Mouse (Mus musculus) mouse embryonic stem cell (cell line): ENCODE measurements around the gene Tff1.

Experiments used
- in situ Hi-C, 2 experiments: fragments of 300-500 bp; cut with MboI; formaldehyde crosslinking; loops; 1 replicate in 1 of 2; 3 replicates in 1 of 2; pipeline ENCODE4 v1.14.3; 2019 to 2020; ENCODE audit warnings: low sequenced_read_pairs in 2 of 2, low pct_unique_long_range_greater_than_20kb in 1 of 2, mixed read lengths in 1 of 2; ENCODE audit not compliant: unreplicated experiment in 1 of 2

The Tff1 gene

DNA sequence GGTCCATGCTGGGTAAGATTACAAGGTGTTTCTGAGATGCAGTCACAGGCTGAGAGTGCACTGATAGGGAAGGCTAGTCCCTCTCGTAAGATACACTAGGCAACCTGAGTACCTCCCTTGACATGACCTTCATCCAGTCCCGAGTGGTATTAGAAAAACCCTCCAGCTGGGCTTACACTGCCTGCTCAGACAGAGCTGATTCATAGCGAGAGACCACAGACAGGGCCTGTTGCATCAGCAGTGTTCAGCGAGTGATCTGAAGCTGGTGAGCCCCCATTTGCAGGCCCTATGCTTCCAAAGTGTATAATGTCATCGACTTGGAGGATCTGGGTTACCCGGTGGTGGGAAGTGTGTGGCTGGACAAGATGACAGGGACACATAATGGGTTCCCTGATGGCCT lies at the start of gene Tff1:
Gene Tff1, minus strand, starts transcription at position 151 of the 400 bp plus-strand sequence.
- in situ Hi-C loops: no loop called here

DNA sequence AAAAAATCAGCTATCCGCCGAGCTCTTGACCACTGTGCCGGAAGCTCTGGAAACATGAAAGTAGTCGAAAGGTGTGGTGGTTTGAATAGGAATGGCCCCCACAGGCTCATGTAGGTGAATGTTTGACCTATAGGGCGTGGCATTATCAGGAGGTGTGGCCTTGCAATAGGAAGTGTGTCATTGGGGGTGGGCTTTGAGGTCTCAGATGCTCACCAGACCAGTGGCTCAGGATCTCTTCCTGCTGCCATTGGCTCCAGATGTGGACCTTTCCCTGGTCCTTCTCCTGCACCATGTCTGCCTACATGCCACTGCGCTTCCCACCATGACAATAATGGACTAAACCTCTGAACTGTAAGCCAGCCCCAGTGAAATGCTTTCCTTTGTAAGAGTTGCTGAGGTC lies 46.8 kb upstream of the Tff1 start:
- in situ Hi-C loops: no loop called here

DNA sequence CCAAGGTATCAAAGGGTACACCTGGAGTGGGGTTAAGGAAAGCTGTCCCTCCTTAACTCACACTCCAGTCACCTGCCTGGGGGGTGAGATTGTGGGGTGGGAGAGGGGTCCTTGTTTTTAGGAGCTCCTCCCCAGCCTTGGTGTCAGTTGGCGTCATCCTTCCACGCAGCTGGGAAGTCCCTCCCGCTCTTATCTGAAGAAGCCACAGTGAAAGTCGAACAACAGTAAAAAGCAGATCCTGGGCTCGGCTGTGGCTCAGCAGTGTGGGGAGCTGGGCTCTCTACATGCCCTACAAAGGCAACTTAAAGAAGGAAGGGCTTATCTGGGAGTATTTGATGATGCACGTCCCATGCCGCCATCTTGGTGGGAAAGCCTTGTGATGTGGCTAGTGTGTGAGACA lies 45.2 kb upstream of the Tff1 start:
- in situ Hi-C loops: no loop called here

DNA sequence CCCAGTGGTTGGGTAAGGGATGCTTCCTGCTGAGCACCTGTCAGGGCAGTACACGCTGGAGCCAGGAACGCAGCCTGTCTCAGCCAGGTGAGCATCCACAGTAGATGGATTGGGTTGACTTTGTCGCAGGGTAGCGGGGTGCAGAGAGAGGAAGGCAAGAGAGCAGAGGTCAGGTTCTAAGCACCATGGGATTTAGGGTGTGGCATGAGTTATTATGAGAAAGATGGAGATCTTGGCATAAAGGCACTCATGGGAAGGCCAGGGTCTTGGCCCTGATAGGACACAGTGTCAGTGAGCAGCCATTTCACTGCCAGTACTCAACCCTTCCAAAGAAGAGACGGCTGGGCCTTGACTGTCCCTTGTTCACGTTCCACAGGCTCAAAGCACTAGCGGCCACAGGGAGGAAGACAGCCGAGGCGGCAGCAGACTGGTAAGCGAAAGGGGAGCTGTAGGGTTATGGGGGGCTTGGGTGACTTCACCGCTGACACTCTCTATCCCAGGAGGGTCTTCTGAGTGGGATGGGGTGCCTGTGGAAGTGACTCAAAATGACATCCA lies 44.4 kb upstream of the Tff1 start:
- in situ Hi-C loops: no loop called here

DNA sequence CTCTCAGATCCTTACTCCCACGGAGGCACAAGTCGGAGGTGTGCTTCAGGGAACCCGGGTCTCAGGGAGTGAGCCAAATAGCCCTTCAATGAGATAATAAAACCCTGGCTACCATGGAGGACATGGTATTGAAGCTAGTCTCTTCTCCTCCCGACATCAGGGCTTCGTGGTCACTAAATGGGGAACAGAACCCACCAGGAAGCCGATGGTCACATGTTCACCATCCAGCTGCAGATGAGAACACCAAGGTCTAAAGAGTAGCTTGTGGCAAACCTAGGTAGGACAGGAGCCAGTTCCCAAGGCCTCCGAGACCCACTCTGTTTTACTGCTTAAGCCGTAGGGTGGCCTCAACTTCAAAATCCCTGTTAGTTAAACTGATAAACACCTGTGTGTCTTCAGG lies 43.6 kb upstream of the Tff1 start:
- in situ Hi-C loops: no loop called here

DNA sequence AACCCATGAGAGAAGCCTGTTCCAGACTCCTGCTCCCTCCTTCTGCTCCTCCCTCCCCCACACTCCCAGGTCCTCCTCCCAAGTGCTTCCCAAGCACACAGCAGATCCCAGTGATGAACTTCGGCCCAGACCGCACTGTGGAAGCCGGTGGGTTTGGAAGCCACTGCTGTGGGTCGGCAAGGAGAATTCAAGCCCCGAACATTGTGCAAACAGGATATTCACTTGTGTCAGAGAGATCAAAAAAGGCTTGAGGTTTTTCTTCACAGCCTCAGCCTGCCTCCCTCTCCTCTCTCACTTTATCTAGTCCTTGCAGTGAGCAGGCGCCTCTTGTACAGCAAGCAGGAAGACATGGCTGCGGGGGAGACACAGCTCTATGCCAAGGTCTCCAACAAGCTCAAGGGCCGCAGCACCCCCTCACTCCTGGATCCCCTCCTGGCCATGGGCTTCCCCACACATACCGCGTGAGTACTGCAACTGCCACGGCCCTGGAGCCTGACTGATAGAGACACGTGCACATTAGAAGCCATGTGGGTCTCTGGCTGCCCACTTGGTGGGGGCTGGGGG lies 42.8 kb upstream of the Tff1 start, which contains the start of gene Ubash3a:
Gene Ubash3a, plus strand, starts transcription at position 103 of the 564 bp plus-strand sequence.
- in situ Hi-C loops: no loop called here

DNA sequence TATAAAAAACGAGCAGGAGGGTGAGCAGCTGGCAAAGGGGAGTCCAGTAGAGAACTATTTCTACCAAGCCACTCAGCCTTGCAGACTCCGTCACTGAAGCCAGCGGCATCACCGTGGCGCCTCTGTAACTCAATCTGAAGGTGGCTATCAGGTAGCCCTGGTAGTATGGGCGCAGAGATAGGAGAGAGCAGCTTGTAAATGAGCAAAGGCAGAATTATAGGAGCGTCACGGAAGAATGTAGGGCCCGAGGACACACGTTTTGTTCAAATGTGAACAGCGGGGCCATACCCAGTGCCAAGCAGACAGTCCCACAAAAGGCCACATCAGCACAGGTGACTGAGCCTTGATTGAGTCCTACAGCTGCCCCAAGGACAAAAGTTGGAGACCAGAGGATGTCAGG lies 33.8 kb upstream of the Tff1 start, which contains the start of gene Tmprss3:
Gene Tmprss3, minus strand, starts transcription at position 101 of the 400 bp plus-strand sequence.
- in situ Hi-C loops: no loop called here

DNA sequence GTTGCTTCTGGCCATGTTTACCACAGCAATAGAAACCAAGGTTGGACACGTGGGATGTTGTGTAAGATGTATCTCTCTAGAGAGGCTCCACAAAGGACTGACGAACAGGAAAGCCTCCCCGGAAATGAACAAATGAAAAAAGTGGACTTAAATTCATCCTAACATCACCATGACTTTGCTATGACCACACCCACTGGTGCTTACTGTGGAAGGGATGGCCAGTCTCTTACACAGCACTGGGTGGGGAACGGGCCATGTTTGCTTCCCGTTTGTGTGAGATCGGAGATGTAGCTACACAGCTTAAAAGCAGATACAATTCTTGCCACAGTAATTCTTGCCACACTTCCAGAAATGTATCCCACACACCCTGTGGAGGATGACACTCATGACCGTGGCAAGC lies 31.2 kb upstream of the Tff1 start:
- in situ Hi-C loops: no loop called here

DNA sequence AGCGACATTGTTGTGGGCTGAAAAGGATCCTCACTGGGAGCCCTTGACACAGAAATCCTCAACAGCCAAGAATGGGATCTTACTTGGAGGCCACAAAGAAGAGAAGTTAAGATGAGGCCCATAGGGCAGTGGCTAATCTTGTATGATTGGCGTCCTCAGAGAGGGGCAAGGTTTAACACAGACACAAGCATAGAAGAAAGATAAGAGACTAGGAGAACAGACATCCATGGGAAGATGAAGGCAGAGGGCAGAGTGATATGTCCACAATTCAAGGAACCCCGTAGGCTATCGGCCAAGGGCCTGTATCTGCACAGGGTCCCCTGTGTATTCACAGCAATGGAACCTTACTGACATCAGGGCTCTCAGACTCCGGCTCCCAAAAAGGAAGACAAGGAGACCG lies 30.1 kb upstream of the Tff1 start:
- in situ Hi-C loops: no loop called here

DNA sequence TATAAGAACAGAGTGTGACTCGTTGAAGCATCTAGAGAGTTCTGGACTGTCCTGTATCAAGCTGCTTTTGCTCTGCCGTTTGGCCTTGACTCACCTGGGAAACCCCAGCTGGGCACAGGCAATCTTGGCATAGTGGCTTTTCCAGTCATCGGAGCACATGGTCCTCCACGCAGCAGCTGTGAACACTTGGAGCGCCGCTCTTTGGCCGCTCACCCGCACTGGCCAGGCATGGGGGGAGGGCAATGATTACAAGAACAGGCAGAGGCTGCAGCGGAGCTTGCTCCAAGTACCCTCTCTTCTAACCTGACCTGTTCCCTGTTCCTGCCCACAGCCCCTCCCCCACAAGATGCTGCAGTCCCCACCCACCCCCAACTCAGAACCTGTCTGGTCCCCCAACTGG lies 28.3 kb upstream of the Tff1 start:
- in situ Hi-C loops: no loop called here

DNA sequence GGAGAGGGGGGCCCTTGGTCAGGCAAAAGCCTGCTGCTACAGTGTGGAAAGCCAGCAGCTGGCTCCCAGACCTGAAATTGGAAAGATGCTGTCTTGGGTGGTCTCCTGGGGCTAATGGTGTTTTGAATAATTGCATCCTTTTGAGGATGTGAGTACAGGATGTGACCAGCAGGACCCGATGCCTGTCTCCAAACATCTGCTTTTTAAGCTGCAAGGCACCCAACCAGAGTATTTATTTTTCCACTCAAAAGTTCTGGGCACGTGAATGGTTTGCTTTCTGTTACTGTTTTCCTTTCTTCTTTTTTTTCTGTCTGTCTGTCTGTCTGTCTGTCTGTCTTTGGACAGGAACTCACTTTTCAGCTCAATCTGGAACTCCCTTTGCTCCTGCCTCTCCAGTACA lies 27.6 kb upstream of the Tff1 start:
- in situ Hi-C loops: no loop called here

DNA sequence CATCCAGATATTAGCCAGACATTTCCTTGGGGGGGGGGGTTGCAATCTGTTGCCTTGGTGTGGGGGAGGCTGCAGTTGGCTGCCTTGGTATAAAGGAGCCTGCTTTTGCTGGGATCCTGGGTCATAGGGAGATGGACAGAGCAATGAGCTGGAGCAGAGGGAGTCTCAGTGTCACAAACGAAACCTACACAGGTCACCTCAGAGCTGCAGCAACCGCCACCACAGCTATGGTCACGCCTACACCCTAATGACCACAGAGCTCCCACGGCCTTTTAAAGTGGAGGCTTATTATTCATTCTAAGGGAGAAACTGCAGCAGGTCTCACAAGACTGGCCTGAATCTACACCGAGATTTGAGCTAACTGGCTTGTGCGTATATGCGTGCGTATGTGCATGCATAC lies 26.7 kb upstream of the Tff1 start:
- in situ Hi-C loops: no loop called here

DNA sequence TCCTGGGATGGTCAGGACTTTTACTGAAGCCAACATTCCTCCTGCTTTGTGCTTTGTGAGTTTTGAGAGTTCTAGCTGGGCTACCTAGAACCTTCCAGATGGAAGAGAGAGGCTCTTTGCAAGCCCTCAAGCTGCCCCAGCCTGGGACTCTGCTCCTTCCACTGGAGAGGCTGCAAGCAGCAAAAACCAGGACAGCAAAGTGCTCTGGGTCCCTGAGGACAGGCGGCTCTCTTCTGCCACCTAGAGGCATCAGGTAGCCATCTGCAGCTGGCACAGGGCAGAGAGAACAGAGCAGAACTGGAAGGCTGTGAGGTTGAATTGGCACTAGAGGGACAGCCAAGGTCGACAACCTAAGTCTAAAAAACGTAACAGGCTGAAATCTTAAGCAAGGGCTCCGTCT lies 22.3 kb upstream of the Tff1 start:
- in situ Hi-C loops: loop anchor here in 1 of 2 experiments (5.0 kb wide), 1 partner anchor 60 kb away; the partner anchor contains the start of gene Tff3

DNA sequence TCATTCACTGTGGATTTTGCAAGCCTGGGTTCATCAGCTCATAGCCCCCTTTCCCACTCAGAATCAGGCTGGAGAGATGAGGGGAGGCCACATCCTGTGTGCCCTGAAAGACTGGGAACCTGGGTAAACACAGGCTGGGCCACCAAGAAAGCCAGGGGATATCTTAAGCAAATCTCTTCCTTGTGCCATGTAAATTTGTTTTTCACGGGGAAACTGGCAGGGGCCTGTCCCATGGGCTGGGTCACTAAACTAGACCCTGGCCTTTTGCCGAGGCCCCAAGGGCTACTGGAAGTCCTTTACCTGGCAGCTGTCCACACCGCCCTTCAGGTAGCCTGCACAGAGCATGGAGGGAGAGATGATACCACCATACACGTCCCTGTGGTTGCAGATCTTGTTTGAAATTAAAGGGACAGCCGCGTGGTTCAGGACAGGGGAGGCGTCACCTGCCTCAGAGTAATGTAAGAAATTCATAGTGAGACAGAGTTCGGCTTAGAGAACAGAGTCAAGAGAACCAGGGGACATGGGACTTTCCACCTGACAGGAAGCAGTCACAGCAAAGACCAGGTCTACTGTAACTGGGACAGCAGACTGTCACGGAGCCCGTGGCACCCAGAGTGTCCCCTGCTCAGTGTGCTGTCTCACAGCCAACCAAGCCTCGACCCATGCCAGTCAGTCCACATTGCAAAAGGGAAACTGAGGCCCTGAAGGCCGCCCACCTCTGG lies 19.4 kb upstream of the Tff1 start:
- in situ Hi-C loops: no loop called here

DNA sequence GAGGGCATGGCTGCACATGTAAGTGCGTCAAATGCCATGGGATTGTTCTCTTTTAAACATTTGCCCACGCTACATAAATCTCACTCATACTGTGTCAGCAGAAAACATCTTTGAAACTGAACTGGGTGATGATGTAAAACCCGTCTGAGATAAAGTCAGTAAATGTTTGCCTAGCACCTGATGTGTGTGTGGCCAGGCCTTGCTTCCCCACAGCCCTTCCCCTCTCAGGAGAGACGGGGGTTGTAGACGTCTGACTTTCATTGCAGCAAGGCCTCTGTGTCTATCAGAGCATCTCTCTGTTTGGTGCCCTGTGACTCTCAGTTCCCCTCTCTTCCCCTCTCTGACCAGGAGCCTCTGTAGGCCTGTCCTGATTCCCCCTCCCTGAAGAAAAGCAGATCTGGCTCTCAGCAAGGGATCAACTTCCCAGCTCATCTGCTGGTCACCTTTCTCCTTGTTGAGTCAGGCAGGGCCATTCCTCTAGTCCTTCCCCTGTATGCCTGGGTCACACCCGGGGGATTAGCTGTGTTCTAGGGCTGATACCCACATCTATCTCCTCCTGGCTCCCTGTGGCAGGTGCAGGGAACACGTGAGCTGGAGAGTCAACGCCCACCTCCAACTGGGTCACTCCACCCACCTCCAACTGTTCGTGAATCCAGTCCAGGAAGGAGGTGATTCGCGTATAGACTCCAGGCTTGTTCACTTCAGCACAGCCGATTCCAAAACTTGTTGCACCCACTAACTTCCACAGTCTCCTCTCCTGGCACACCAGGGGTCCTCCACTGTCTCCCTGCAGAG lies 18.3 kb upstream of the Tff1 start:
- in situ Hi-C loops: no loop called here

DNA sequence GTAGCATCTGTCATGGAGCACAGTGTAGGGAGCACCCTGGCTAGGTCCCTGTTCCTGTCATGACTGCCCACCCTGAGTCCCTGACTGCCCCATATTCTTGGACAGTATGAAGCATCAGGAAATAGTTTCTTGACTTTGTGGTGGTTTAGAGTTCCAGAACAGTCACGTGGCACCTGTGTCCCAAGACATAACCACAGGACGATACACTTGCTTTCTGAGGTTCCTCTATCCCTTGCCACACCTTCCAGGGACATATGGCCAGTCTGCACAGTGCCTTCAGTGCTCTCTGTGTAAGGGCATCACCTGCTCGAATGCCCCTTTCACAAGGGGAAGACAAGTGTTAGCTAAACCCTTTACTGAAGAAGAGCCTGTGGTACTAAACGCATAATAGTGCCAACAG lies 16.4 kb upstream of the Tff1 start:
- in situ Hi-C loops: no loop called here

DNA sequence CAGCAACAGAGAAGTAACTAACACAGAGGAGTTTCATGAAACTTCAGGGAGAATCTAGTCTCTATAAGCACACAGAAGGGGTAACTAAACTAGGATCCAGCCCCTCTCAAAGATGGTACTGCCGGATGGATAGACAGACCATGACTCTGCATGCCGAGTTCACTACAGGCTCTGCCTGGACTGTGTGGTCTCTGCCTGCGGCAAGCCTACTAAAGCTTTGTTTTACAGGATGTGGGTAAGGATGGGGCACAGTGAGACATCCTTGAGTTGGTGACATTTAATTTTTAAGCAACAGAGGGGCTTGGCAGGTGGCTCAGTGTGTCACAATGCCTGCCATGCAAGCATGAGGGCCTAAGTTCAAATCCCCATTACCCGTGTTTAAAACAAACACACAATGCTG lies 11.2 kb upstream of the Tff1 start:
- in situ Hi-C loops: no loop called here

DNA sequence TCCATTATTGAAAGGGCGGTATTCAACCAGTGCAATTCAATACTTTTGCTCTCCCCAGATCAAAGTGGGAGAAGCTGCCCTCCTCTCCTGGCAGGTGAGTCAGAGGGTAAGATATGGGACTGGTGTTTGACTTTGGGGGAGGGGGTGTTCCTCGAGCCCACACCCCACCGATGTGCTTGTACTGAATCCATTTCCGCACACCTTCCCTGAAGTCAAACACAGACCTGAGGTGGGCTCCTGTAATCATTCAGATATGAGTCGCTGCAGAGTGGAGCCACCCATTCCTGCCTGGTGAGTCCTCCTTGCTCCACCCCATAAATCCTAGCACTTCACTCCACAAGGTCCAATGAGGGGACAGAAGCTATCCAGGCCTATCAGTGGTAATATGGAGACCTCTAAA lies 4.7 kb upstream of the Tff1 start:
- in situ Hi-C loops: no loop called here

DNA sequence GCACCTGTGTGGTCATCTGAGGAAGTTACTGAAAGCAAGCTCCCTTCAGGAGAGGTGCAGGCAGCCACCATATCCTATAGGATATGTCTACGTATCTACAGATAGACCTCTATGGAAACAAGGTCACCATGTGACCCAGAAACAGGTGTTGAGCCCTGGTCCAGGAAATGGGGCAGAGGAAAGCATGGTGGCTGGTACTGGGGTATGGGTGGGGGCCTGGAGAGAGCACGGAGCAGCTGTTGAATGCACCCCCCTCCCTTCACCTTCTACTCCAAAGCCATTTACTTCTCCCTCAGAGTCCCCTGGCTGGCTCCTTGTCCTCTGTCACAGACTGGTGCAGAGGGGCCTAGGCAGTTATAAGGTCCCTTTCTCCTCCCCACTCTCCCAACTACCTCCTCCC lies 1.3 kb downstream of the Tff1 start:
- in situ Hi-C loops: no loop called here
